Mouse (Mus musculus) kidney, postnatal 36 days (tissue): Measurements from ENCODE around the gene Dcakd.

Source experiments
- DNase-seq, 2 experiments: peaks; one replicate each; pipeline ENCODE4 v3.0.0; 2021 to 2022; ENCODE audit warnings: mixed read lengths in 2 of 2

Dcakd gene

DNA sequence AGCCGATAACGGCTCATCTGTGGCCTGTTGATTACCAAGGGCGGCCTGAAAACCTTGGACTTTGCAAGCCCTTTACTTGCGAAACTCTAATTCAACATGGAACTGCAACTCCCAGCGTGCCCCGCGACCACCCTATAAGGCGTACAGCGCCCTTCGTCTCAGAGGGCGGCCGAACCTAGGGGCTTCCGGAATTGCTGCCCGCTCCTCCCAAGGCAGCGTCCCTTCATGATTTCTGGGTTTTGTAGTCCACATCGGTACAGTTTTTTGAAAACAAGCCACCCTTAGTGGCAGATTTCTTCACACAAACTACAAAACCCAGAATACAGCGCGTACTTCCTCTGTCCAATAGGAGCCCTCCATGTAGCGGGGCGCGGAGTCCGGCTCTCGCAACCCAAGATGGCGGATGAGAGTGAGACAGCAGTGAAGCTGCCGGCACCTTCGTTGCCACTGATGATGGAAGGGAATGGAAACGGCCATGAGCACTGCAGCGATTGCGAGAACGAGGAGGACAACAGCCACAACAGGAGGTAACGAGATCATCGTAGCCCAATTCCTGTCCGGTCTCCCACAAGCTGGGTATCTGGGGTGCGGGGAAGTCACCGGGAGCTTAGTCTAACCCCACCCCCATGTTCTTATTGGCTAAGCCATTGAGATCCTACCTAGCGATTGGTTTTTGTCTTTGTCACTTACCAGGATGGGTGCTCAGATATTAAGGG is at the start of gene Dcakd, which contains the start of gene Nmt1:
TSS of gene Dcakd (minus strand) at position 158 of the 716 bp plus-strand sequence.
TSS of gene Nmt1 (plus strand) at position 15 of the 716 bp plus-strand sequence.
- peak; percentile 95 to 98 for DNase-seq

DNA sequence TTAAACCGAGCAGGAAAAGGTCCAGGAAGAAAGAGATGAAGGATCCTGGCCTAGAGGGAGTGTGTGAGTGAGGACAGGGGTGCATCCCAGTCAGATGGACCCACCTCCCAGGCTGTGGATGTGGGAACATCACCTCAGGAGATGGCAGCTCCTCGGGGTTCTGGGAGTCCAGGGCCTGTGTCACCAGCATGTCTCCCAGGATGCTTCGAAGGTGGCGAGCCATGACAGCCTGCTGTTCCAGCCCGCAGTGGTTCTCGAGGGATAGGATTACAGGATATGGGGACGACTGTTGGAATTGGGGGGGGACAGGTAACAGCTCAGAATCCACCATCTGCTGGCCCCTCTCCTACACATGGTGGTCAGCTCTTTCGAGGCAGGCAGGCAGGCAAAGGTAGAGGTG is 48.4 kb upstream of the Dcakd start:
- DNase-seq: no peak

DNA sequence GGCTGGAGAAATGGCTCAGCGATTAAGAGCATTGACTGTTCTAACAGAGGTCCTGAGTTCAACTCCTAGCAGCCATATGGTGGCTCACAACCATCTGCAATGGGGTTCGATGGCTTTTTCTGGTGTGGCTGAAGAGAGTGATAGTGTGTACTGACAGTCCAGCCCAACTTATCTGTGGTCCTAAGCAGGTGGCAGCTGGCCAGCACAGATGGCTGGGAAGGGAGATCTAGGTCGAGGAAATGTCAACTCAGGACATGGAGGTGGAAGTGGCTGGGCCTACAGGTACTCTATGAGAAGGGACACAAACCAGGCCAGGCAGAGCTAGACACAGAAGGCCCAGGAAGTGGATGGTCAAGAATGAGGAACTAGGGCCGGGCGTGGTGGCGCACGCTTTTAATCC is 47.9 kb upstream of the Dcakd start:
- no peak for DNase-seq

DNA sequence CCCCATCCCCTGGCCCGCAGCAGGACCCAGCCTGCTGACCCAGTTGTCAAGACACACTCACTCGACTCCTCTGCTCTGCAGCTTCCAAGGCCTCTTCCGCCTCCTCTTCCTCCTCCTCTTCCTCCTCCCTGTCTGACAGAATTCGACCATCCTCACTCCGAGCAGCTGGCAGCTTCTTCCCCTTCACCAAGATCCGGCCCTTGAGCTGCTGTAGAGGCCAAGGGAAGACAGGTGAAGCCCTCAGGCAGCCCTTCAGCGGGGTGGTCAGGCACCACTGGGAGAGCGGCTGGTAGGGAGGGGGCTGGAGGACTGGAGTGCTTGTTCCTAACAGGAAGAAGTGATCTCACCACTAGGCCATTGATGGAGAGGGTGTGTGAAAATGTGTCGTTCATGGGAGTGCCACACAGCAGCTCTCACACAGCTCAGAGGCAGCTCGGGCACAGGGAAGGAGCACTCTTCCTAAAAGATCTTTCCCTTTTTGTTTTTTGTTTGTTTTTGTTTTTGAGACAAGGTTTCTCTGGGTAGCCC is 46.7 kb upstream of the Dcakd start:
- no peak for DNase-seq

DNA sequence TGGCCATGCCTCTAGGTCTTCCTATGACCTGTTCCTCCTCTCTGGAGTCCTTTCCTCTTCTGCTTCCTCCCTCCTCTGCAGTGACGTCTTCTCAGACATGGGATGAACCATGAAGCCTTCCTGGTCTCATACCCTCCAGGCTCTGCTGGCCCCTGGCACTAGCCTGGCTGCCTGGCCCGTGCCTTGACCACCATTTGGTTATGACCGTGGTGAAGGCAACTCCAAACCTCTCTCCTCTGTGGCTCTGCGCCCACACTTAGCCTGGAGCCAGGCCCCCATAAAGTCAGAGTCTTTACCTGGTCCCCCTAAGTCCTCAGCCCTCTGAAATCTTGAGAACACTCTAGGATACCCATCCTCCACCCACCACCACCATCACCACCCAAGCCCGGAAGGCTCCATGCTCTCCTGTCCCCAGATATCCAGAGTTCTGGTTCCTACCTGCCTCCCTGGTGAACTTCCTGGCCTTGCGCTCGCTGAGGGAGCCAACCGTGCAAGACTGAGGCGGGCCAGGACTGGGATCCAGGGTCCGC is 46.1 kb upstream of the Dcakd start:
- no peak for DNase-seq

DNA sequence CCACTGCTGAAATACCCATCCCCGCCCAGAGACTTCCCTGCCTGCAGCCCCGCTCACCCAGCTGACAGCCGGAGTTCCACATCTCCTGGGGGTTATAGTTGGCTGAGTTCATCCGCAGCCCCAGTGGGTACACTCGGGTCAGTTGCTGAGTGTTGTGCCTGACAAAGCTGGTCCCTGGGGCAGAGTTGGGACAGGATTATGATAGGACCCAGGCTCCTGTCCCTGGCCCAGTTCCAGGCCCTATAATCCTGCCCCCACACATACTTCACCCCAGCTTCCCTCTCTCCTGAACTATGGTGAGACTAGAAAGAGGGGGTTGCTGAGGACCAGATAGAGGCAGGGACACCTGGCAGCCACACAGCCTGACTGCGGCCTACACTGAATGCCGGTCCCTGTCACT is 45.5 kb upstream of the Dcakd start:
- no peak for DNase-seq

DNA sequence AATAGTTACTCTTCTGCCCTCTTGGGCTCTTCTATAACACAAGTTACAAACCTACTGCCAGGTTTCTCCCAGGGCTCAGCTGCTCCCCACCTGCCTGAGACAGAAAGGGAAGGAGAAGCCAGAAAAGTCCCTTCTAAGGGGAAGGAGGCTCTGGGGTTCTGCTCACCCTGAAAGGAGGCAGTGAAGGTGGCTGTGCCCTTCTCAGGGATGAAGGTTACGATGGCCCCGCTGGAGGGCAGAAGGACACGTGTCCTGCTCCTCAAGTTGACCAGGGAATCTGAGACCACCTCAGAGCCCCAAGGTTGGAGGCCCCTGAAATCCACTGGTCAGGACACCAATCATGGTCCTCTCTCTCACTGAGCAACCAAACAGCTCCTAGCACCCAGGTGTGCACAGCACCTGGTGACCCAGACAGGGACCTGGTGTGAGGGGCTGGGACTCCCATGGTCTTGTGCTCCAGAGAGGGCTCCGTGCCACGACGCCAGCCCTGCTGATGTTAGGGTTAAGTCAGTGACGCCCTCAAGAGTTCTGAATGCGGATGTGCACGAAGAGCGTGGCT is 42.3 kb upstream of the Dcakd start:
- DNase-seq: no peak

DNA sequence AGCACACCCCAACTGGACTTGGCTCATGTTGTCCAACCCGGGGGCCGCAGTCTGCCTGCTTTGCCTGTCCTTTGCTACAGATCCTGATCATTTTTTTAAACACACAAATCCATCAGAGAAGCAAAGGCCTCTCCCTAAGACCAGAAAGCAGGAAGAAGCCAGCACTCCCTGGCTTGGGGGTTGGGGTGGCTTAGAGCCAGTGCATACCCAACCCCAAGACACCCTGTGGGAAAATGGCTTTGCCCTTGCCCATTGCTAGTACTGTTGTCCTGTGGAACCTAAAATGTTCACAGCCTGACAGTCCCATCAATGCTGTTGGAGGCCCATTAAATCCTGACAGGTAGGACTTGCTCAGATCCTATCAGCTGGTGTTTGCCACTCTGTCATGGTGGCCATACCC is 41.6 kb upstream of the Dcakd start:
- DNase-seq: no peak

DNA sequence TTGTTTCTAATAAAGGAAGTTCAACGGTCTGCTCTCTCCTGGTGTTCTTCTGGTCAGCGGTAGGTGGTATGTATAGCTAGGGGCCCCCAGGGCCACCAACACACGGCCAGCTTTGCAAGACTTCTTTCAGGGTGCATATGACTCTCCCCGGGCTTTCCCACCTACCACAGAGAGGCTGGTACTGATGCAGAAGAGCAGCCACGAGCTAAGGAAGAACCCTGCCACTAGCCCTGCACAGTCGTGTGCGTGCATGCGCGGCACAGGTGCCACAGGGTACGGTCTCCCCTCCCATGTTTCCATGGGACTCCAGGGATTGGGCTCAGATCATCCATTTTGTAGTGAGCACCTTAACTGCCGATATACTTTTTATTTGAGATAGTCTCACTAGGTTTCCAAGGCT is 40.8 kb upstream of the Dcakd start:
- DNase-seq: no peak

DNA sequence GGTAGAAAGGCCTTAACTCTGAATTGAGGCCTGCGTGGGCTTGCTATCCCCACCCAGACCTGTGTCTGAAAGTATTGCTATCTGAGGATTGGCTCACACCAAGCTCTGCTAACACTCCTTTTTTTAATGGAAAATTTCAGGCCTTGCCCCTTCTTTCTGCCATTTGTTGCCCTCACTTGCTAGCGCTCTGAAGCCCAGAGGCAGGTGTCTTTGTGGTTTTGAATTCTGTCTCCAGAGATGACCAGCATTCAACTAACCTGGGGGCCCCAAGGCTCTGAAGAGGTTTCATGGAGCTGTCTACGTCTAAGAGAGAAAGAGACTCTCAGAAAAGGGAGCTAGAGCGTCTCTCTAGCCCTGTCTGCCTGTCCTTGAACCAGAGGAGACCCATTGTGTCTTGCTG is 40.1 kb upstream of the Dcakd start:
- no peak for DNase-seq

DNA sequence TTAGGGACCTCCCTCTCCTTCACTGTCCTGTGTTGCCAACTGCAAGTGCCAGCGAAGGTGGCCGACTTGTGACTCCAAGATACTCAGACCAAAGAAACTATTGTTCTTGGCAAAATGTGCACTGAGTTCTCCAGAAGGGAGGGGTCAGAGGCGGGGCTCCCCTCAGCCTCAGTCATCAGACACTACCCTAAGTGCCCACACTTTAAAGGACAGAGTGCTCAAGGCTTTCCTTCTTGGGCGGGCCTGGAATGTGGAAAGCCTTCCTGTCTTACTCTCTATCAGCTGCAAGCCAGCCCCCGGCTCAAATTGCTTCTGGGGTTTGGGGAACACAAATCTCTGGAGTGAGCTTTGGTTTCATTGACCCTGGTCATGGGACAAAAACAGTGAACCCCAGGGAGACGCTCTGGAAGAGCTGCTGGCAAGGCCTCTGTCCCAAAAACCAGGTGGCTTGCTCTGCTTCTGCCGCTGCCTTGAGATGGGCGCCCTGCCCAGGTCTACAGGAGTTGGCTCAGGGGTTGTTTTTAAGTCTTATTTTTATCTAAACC is 39.4 kb upstream of the Dcakd start:
- peak; percentile 12 to 29 for DNase-seq

DNA sequence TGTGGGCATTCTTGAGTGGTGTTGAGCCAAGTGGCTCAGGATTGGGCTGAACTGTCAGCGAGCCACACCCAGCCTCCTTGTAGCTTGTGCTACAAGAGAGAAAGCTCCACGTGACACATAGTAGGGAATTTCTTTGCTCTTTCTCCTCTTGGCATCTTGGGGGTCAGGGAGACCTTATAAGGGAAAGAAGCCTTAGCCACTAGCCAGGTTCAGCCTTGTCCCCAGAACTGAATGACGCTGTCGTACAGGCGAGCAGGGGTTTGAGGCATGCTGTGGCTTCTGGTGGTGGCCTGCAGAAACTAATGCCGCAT is 38.9 kb upstream of the Dcakd start:
- DNase-seq: no peak

DNA sequence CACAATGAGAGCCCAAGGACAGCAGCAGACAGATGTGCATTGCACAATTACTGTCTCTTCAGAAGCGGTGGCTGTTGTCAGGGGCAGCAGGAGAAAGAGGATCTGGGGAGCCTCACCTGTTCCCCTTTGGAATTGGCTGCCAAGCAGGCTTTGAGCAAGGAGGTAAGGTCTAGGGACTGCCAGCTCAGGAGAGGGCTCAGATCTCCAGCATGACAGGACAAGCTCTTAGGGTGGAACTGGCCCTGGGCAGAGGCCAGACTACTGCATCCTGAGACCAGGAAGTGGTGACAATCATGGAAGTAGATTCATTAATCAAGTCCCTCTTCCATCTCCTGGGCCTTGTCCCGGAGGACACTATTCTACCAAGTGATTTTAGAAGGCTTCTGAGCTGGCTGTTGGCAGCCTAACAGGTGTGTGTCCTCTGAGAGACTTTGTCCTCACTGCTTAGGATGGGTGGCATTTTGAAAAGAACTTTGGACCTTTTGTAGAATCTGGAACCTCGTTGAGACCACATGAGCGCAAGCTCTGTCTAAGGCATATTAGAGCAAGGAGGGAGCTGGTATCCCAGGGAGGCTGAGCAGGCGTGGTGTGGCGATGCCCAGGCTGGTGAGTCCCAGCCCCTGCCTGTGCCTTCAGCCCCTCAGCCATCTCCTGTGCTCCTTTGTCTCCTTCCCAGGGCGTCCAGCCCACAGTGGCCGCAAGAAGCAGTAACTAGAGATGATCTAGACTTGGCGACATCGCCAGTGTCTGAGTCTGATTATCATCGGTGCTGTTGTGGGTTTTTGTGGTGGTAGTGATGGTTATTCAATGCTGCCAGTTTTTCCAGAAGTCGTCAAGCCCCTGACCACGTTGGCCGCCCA is 38.3 kb upstream of the Dcakd start:
- peak; percentile 12 to 25 for DNase-seq

DNA sequence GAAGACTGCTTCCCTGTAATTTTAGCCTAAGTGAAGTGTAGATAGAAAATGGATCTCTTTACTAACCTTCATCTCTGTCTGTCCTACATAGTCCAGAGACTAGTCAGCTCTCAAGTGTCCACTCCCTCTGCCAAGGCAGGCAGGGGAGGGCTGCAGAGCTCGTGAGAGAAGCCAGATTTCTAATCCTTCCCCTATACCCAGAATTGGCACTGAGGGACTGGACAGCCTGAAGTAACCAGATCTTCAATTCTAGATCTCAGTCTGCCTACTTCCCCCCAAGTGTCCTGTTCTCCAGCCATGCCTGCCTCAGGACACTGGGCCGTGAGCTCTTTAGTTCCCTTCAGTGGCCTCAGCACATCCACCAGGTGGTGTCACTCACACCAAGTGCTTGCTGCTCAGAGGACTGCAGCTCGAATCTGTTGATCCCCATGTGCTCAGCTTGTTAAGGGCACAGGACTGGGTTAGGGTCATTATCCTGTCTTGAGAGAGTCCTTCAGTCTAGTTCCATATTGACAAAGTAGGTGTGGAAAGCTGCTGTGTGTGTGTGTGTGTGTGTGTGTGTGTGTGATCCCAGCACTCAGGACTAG is 30.5 kb upstream of the Dcakd start:
- DNase-seq: no peak

DNA sequence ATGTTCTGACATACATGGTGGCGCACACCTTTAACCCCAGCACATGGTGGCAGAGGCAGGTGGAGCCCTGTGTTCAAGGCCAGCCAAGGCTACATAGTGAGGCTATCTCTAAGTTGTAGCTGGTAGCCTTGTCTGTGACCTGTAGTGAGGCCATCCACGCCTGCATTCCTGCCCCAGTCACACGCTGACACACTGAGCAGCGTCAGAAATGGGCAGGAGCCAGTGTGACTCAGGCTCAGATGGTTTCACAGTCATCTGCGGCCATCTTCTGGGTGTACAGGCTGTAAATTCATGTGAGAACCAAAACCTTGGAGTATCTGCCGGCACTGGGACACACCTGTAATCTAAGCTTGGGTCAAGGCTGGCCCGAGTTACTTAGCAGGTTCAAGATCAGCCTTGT is 28.5 kb upstream of the Dcakd start:
- no peak for DNase-seq

DNA sequence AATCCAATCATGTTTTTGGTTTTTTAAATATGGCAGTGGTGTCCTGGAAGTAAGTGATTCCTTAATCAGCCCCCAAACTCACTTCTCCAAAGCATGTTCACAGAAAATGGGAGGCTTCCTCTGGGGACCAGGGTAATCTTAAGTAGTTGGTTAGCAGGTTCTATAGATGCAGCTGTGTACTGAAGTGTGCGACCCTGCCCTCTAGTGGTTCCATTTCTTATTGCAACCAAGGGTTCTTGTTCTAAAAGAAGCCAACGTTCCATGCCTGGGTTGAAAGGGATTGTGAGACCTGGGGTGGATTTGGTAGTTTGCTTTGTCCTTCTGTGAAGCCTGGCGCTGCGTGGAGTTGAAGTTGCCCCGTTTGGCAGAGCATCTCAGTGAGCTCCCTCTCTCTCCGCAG is 26.7 kb upstream of the Dcakd start:
- peak; percentile 76 to 87 for DNase-seq

DNA sequence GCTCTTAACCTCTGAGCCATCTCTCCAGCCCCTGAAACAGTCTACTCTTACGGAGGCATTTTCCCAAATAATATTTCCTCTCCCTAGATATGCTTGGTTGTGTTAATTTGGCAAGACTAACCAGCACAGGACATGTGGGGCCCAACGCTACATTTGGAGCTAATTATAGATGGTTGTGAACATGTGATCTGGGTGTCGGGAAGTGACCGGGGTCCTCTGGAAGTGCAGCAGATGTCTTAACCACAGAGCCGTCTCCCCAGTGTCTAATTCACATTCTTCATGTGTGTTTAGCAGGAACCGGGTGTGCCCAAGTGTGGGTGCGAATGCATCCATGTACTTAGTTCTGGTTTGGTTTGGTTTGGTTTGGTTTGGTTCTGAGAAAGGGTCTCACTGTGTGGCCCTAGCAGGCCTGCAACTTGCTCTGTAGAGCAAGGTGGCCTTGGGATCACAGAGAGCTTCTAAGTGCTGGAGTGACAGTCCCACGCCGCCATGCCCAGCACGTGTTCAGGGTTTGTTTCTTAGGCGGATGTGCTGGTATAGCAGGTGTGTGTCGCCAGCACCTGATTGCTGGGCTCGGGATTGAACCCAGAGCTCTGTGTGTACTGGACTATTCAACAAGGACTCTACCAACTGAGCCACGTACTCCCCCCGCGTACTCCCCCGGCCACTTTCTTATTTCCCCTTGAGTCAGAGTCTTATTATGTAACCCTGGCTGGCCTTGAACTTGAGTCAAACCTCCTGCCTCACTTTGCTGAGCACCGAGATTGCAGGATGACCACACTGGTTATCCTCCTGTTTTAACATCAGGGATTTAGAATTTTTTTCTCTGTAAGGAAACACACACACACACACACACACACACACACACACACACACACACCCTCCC is 25.3 kb upstream of the Dcakd start:
- DNase-seq: no peak

DNA sequence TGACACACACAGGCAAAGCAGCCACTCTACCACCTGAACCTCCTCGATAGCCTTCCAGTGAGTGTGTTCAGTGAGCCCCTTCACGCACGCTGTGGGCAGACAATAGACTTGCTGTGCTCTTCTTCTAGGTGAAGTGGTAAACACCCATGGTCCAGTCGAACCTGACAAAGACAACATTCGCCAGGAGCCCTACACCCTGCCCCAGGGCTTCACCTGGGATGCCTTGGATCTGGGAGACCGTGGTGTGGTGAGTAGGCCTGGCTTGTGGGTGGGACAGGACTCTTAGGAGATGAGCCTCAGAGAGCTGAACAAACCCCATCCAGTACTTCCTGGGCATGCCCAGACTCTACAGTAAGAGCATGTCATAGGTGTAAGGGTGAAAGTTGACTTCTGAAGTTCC is 23.9 kb upstream of the Dcakd start:
- no peak for DNase-seq

DNA sequence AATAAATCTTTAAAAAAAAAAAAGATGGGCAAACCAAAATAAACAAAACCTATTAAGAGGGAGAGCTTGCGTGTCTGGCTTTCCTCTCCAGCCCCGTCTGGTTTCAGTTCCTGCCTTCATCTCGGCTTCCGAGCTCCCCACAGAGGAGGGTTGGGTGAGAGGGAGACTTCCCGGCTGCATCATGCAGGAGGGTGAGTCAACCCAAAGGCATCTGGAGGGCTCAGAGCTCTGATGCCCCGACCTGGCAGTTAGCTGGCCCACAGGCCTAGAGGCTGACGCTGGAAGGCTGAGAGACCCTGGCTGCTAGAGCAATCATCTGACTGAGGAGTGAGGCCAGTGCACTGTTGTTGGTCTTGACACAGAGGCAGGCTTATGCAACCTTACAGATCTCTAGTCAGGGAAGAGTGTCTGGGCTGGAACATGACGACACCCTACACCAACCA is 23.1 kb upstream of the Dcakd start:
- DNase-seq: peak in 1 of 2 experiments; percentile 23

DNA sequence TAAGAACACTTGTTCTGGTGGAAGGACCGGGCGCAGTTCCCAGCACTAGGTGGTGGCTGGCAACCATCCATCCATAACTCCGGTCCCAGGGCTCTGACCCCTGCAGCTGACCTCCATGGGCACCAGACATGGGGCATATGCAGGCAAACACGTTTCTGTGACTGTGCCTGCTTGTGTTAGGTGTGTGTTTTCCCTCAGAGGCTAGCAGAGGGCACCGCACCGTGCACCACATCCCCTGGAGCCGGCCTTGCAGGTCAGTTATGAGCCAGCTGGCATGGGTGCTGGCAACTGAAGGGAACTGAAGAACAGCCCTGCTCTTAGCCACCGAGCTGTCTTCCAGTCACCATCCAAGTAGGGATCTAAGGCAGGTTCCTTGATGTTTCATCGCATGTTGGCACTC is 22.0 kb upstream of the Dcakd start:
- DNase-seq: no peak

DNA sequence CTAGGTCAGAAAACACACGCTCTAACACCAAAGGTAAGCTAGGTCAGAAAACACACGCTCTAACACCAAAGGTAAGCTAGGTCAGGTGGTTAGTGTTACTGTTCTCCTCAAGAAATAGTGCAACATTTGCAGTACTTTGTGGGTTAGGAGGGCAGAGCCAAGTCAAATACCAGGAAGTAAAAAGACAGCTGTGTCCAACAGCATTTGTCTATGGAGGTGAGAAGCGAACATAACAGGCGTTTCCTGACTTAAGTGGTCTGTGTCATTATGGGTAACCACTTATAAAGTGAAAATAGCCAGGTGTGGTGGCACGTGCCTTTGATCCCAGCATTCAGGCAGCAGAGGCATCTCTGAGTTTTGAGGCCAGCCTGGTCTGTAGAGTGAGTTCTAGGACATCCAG is 21.5 kb upstream of the Dcakd start:
- no peak for DNase-seq

DNA sequence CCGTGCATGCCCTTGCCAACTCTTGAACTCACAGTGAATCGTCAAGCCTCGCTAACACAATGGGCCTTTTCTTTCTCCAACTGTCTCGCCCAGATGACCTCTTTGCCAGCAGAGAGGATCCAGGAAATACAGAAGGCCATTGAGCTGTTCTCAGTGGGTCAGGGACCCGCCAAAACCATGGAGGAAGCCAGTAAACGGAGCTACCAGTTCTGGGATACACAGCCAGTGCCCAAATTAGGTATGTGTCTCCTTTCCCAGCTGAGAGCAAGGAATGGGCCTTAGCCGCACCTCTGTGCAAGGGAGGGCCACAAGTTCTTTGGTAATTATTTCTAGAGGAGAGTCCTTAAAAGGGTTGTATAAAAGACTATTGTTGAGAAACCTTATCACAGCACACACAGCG is 18.2 kb upstream of the Dcakd start:
- DNase-seq: no peak
